ENCODE assay signal across 23 mouse cellular contexts in the genomic region with DNA sequence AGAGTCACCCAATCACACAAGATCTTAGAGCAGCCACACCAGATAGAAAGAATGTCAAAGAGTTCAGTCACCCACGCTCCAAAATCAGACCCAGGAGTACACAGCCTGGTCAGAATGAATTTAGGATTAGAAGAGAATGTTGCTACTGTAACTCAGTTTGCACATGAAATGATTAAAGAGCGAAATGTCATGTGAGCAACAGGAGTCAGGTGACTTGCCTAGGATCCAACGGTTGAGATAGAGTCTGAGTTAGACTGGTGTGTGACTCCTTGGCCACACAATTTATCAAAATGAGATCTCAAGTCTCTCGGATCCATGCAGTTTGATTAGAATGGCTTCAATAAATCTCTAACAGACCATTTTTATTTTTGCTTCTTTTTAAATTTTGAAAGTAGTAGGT. TPM values are rescaled to one million over a fixed set of nuclear protein-coding genes. Genes with fewer than 3 reads are reported as not detected.
DNase-seq lines count a peak whose midpoint lies in the region; ATAC-seq and TF ChIP-seq lines count a peak whose summit lies in the region.
"Had no signal": no experiment of that assay in that cellular context is flagged by ENCODE, and none has a peak within 500 bp of the region (broad histone marks: within the 10 kb centered on the region; RNA-seq: fewer than 3 reads in every experiment).

No protein-coding gene starts in this region.

- no peaks in the 10 kb centered on the region for H3K36me3 ChIP-seq in heart, embryonic 16.5 days (ENCODE audit: control insufficient read depth, insufficient read depth)
- no peaks in the 10 kb centered on the region for H3K36me3 ChIP-seq in lung, embryonic 16.5 days (ENCODE audit: control insufficient read depth, insufficient read depth, low read length)
- H3K36me3 ChIP-seq: intestine, embryonic 15.5 days; lung, embryonic 15.5 days; midbrain, embryonic 13.5 days had no signal

- H3K4me1 ChIP-seq in heart, embryonic 16.5 days (ENCODE audit: control insufficient read depth, insufficient read depth, low read length): peaks cover 5% of the 10 kb centered on the region
- H3K4me1 ChIP-seq in lung, embryonic 16.5 days (replicated peaks; ENCODE audit: control insufficient read depth, insufficient read depth, low read length): no peaks in the 10 kb centered on the region
- H3K4me1 ChIP-seq: intestine, embryonic 15.5 days; lung, embryonic 15.5 days; midbrain, embryonic 13.5 days had no signal

- no peak for ATAC-seq in heart, embryonic 16.5 days (replicated peaks; ENCODE audit: extremely low read depth, insufficient read depth, low FRiP score)
- ATAC-seq in lung, embryonic 16.5 days (ENCODE audit: low read depth): no peak
- ATAC-seq: forebrain, postnatal 0 days; intestine, embryonic 15.5 days; midbrain, embryonic 13.5 days had no signal

- no peak overlapping the region for H3K9ac ChIP-seq in heart, embryonic 16.5 days (ENCODE audit: low read length)
- H3K9ac ChIP-seq in lung, embryonic 16.5 days (ENCODE audit: low read length): no peak overlapping the region
- H3K9ac ChIP-seq: forebrain, postnatal 0 days; hindbrain, embryonic 14.5 days; intestine, embryonic 15.5 days; liver, embryonic 14.5 days; lung, embryonic 15.5 days; midbrain, embryonic 13.5 days had no signal

- H3K27ac ChIP-seq in gastrocnemius, adult 2 months: peak overlapping the region; percentile 71
- H3K27ac ChIP-seq in heart, embryonic 16.5 days (ENCODE audit: low read length): peak overlapping the region; percentile 17; the same call in 1 of the 2 replicates
- H3K27ac ChIP-seq in lung, embryonic 16.5 days (ENCODE audit: low read length): peak overlapping the region; percentile 36
- H3K27ac ChIP-seq: hindbrain, embryonic 14.5 days; intestine, embryonic 15.5 days; liver, embryonic 14.5 days; lung, embryonic 15.5 days; macrophage; midbrain, embryonic 13.5 days had no signal

- H3K4me3 ChIP-seq in gastrocnemius, adult 2 months: no peak overlapping the region
- no peak overlapping the region for H3K4me3 ChIP-seq in heart, embryonic 16.5 days (ENCODE audit: low read length)
- no peak overlapping the region for H3K4me3 ChIP-seq in lung, embryonic 16.5 days (ENCODE audit: low read length)
- H3K4me3 ChIP-seq: intestine, embryonic 15.5 days; lung, embryonic 15.5 days; midbrain, embryonic 13.5 days had no signal

- H3K9me3 ChIP-seq in heart, embryonic 16.5 days (replicated peaks; ENCODE audit: control insufficient read depth, low read length): no peaks in the 10 kb centered on the region
- no peaks in the 10 kb centered on the region for H3K9me3 ChIP-seq in lung, embryonic 16.5 days (ENCODE audit: control insufficient read depth, low read length)
- H3K9me3 ChIP-seq: intestine, embryonic 15.5 days; lung, embryonic 15.5 days; midbrain, embryonic 13.5 days had no signal

- 70% methylated on average over 4 of the region's 4 CpGs for WGBS in heart, embryonic 16.5 days
- 67% methylated on average over 4 of the region's 4 CpGs for WGBS in lung, embryonic 16.5 days

- H3K4me2 ChIP-seq in heart, embryonic 16.5 days (ENCODE audit: low read depth, low read length): no peak overlapping the region
- no peak overlapping the region for H3K4me2 ChIP-seq in lung, embryonic 16.5 days (ENCODE audit: low read depth, low read length)
- H3K4me2 ChIP-seq: hindbrain, embryonic 14.5 days; intestine, embryonic 15.5 days; lung, embryonic 15.5 days; midbrain, embryonic 13.5 days had no signal

- no peak for DNase-seq in gastrocnemius, adult 2 months
- no peak for DNase-seq in gastrocnemius, postnatal 25 days
- no peak for DNase-seq in heart, postnatal 36 days
- DNase-seq in lung, postnatal 25 days (ENCODE audit: low spot score): no peak
- DNase-seq in cerebellum, postnatal 25 days: no peak
- DNase-seq: adrenal gland, postnatal 14 days; cerebellum, adult 11-12 months; cerebellum, postnatal 10 days; forebrain, postnatal 0 days; heart, postnatal 14 days; kidney, adult 9 months; kidney, postnatal 14 days; left cerebral cortex, postnatal 4 days; thymus, adult 18-20 months; thymus, postnatal 36 days had no signal

- no peaks in the 10 kb centered on the region for H3K27me3 ChIP-seq in heart, embryonic 16.5 days (ENCODE audit: control insufficient read depth, insufficient read depth, low read length)
- no peaks in the 10 kb centered on the region for H3K27me3 ChIP-seq in lung, embryonic 16.5 days (ENCODE audit: control insufficient read depth, insufficient read depth, low read depth, low read length)
- H3K27me3 ChIP-seq: intestine, embryonic 15.5 days; lung, embryonic 15.5 days; midbrain, embryonic 13.5 days had no signal

- TF ChIP-seq CTCF in gastrocnemius, adult 2 months (IDR thresholded peaks at IDR 0.05): no peak

- intact Hi-C loops in gastrocnemius, adult 2 months (cut with DNase I): no loop called here
- intact Hi-C loops in heart, postnatal 36 days (cut with DNase I): no loop called here

RNA-seq across cellular contexts. Expression of gene Fli1, which starts 11.1 kb away (rescaled TPM):
- 1 to 10 TPM; 7.9 to 8.5 TPM for total RNA-seq in gastrocnemius, adult 2 months (2021)
- total RNA-seq in gastrocnemius, postnatal 25 days (2021): 1 to 10 TPM; 7.3 to 9.4 TPM
- 20.1 and 23.4 TPM in 2 replicates for polyA plus RNA-seq in heart, embryonic 16.5 days (2015; fragmentation: Nextera tagmentation; extraction: Ambion mirVana)
- 10 to 100 TPM; 28.2 to 28.8 TPM for total RNA-seq in heart, postnatal 36 days (2021)
- 32.8 and 34.9 TPM in 2 replicates for polyA plus RNA-seq in lung, embryonic 16.5 days (2015; fragmentation: Nextera tagmentation; extraction: Ambion mirVana)

Comparison
In these comparisons a context has a peak if more than half of its experiments do, and no peak if none do; other contexts are left out.
1. H3K27ac ChIP-seq: peak in every context shown above with its lines; median percentile 71 in gastrocnemius, adult 2 months; 36 in lung, embryonic 16.5 days; 17 in heart, embryonic 16.5 days.